Mouse (Mus musculus) spleen, adult 18-20 months (tissue): ENCODE data around the gene Pttg1ip.

Experiments used
- DNase-seq, 2 experiments: peaks; one replicate each; pipeline ENCODE4 v3.0.0; 2022; ENCODE audit warnings: mixed read lengths in 2 of 2

Pttg1ip gene

GRCm38 (mm10) chr10:77645571-77645970 is 64.1 kb downstream of the Pttg1ip start:
- DNase-seq, result no peak

- no peak for DNase-seq
Measured at GRCm38 (mm10) chr10:77647461-77647860, 65.9 kb downstream of the Pttg1ip start.

- no peak for DNase-seq
Measured at GRCm38 (mm10) chr10:77647901-77648300, 66.4 kb downstream of the Pttg1ip start.
